Mouse (Mus musculus) liver, adult 2 months (tissue): ENCODE results near the gene Hipk3. TPM values are rescaled to one million over a fixed set of nuclear protein-coding genes. Genes with fewer than 3 reads are reported as not detected.

ENCODE experiments used
- DNase-seq: peaks from one replicate; pipeline ENCODE4 v3.0.0-alpha.2; 2011; ENCODE audit warnings: low read depth, low spot score; ENCODE audit errors: extremely low read depth
- H3K27ac ChIP-seq: fragments of 200-500 bp; replicated peaks from 2 replicates; pipeline ENCODE4 v1.5.1; 2012; ENCODE audit warnings: low read depth, mild to moderate bottlenecking, control low read depth, inconsistent platforms, low read length; ENCODE audit not compliant: insufficient read depth
- H3K27me3 ChIP-seq: fragments of 200-500 bp; 2 replicates; pipeline ENCODE4 v1.6.1; 2012; ENCODE audit warnings: mild to moderate bottlenecking, moderate library complexity, low read length, inconsistent platforms; ENCODE audit not compliant: control insufficient read depth, insufficient read depth
- H3K36me3 ChIP-seq: fragments of 200-500 bp; 2 replicates; pipeline ENCODE4 v1.6.1; 2012; ENCODE audit warnings: low read length, inconsistent platforms; ENCODE audit not compliant: control insufficient read depth, insufficient read depth
- H3K4me1 ChIP-seq: fragments of 200-500 bp; 2 replicates; pipeline ENCODE4 v1.6.1; 2011; ENCODE audit warnings: low read length; ENCODE audit not compliant: control insufficient read depth, insufficient read depth
- H3K4me3 ChIP-seq: fragments of 200-500 bp; 2 replicates; pipeline ENCODE4 v1.5.1; 2011; ENCODE audit warnings: low read depth, mild to moderate bottlenecking, control low read depth, low read length, moderate library complexity; ENCODE audit not compliant: insufficient read depth
- H3K79me2 ChIP-seq: fragments of 200-500 bp; 2 replicates; pipeline ENCODE4 v1.6.1; 2012; ENCODE audit warnings: inconsistent platforms, mild to moderate bottlenecking, low read length, moderate library complexity; ENCODE audit not compliant: control insufficient read depth, insufficient read depth
- H3K9ac ChIP-seq: fragments of 200-500 bp; 2 replicates; pipeline ENCODE4 v1.6.1; 2012; ENCODE audit warnings: low read depth, mild to moderate bottlenecking, control low read depth, inconsistent platforms, low read length
- CTCF ChIP-seq: fragments of 200-500 bp; IDR thresholded peaks from 2 replicates; pipeline ENCODE4 v1.5.1; 2011; ENCODE audit warnings: low read depth, low read length, control low read depth
- POLR2A ChIP-seq: fragments of 200-500 bp; IDR thresholded peaks from 2 replicates; pipeline ENCODE4 v1.6.1; 2011; ENCODE audit warnings: low read length, control low read depth; ENCODE audit not compliant: insufficient read depth; ENCODE audit errors: extremely low read depth
- WGBS: fragments of 180-500 bp; shearing (Covaris S2); methylation state at CpG from one replicate; pipeline ENCODE4 v1.1.7; 2018; 5-methylcytosine and 5-hydroxymethylcytosine counted together
- polyA plus RNA-seq: library from polyadenylated mRNA; depleted of rRNA; stranded (reverse); fragments of >200 nt; gene quantifications from 2 replicates; pipeline ENCODE4 v1.2.3, GENCODE M21; 2012; rRNA removed
- total RNA-seq: library from RNA; depleted of rRNA; stranded (reverse); fragments of >200 nt; gene quantifications from 2 replicates; pipeline ENCODE4 v1.2.3, GENCODE M21; 2014; rRNA removed

Hipk3 gene
- total and polyA plus RNA-seq, 2 experiments: 14.9 to 41.0 TPM

GRCm38 (mm10) chr2:104383589-104383988, 110.7 kb downstream of the Hipk3 start:
- no peak overlapping the region for H3K27ac ChIP-seq
- H3K9ac ChIP-seq: no peak overlapping the region
- no peaks in the 10 kb centered on the region for H3K4me1 ChIP-seq
- H3K27me3 ChIP-seq: 0 out of 2 replicates have a peak, but pooled peaks cover 2% of the 10 kb centered on the region
- no peaks in the 10 kb centered on the region for H3K36me3 ChIP-seq
- DNase-seq: no peak
- no peak for TF ChIP-seq CTCF
- TF ChIP-seq POLR2A: no peak
- H3K4me3 ChIP-seq: no peak overlapping the region
- H3K79me2 ChIP-seq: no peaks in the 10 kb centered on the region
- WGBS: 89% methylated on average over 4 of the region's 4 CpGs

GRCm38 (mm10) chr2:104382813-104383212, 111.4 kb downstream of the Hipk3 start:
- H3K9ac ChIP-seq: no peak overlapping the region
- no peaks in the 10 kb centered on the region for H3K36me3 ChIP-seq
- 84% methylated on average over 6 of the region's 6 CpGs for WGBS
- 0 out of 2 replicates have a peak, but pooled peaks cover 2% of the 10 kb centered on the region for H3K27me3 ChIP-seq
- no peak overlapping the region for H3K4me3 ChIP-seq
- no peak overlapping the region for H3K27ac ChIP-seq
- no peaks in the 10 kb centered on the region for H3K4me1 ChIP-seq
- no peaks in the 10 kb centered on the region for H3K79me2 ChIP-seq
- TF ChIP-seq CTCF (no peak), POLR2A (no peak)
- DNase-seq: no peak

- H3K79me2 ChIP-seq: no peaks in the 10 kb centered on the region
- no peaks in the 10 kb centered on the region for H3K4me1 ChIP-seq
- no peak overlapping the region for H3K9ac ChIP-seq
- 0 out of 2 replicates have a peak, but pooled peaks cover 2% of the 10 kb centered on the region for H3K27me3 ChIP-seq
- WGBS: 25% methylated on average over 7 of the region's 7 CpGs
- no peak for DNase-seq
- H3K4me3 ChIP-seq: no peak overlapping the region
- no peaks in the 10 kb centered on the region for H3K36me3 ChIP-seq
- no peak overlapping the region for H3K27ac ChIP-seq
- TF ChIP-seq CTCF (no peak), POLR2A (no peak)
Measured at GRCm38 (mm10) chr2:104379304-104379703, 114.9 kb downstream of the Hipk3 start.

- WGBS: 30% methylated on average over 3 of the region's 3 CpGs
- Histone ChIP-seq H3K36me3 (no peaks in the 10 kb centered on the region), H3K27me3 (0 out of 2 replicates have a peak, but pooled peaks cover 2% of the 10 kb centered on the region), H3K4me1 (no peaks in the 10 kb centered on the region), H3K4me3 (no peak overlapping the region), H3K9ac (no peak overlapping the region), H3K79me2 (no peaks in the 10 kb centered on the region), H3K27ac (no peak overlapping the region)
- TF ChIP-seq CTCF (no peak), POLR2A (no peak)
- no peak for DNase-seq
Measured at GRCm38 (mm10) chr2:104378791-104379190, 115.5 kb downstream of the Hipk3 start.

GRCm38 (mm10) chr2:104377990-104378389, 116.3 kb downstream of the Hipk3 start:
- WGBS: 74% methylated on average over 2 of the region's 2 CpGs
- no peak overlapping the region for H3K4me3 ChIP-seq

More at GRCm38 (mm10) chr2:104377990-104378389, 116.3 kb downstream of the Hipk3 start:
- DNase-seq: no peak
- Histone ChIP-seq H3K4me1 (no peaks in the 10 kb centered on the region), H3K27me3 (no peaks in the 10 kb centered on the region), H3K79me2 (no peaks in the 10 kb centered on the region), H3K36me3 (no peaks in the 10 kb centered on the region), H3K9ac (no peak overlapping the region), H3K27ac (no peak overlapping the region)
- TF ChIP-seq CTCF: no peak
- TF ChIP-seq POLR2A: no peak

Other genes with a start within 250 kb of the Hipk3 start
- 0.07 TPM in 1 of 2 replicates, not detected in the other for gene D430041D05Rik, start 83.4 kb downstream of the Hipk3 start, total RNA-seq
- not detected in 2 replicates for gene D430041D05Rik, start 83.4 kb downstream of the Hipk3 start, polyA plus RNA-seq
- gene Cstf3, start 96.1 kb upstream of the Hipk3 start, total RNA-seq: 10.5 and 11.8 TPM in 2 replicates
- 5.1 and 5.2 TPM in 2 replicates for gene Cstf3, start 96.1 kb upstream of the Hipk3 start, polyA plus RNA-seq
- gene Tcp11l1, start 217.7 kb upstream of the Hipk3 start, total RNA-seq: 4.1 and 5.3 TPM in 2 replicates
- gene Tcp11l1, start 217.7 kb upstream of the Hipk3 start, polyA plus RNA-seq: 3.1 and 3.5 TPM in 2 replicates
- not detected in 2 replicates for gene Pin1rt1, start 221.9 kb upstream of the Hipk3 start, total RNA-seq
- gene Pin1rt1, start 221.9 kb upstream of the Hipk3 start, polyA plus RNA-seq: not detected in 2 replicates
- gene Depdc7, start 248.4 kb upstream of the Hipk3 start, total RNA-seq: 50.9 and 53.5 TPM in 2 replicates
- gene Depdc7, start 248.4 kb upstream of the Hipk3 start, polyA plus RNA-seq: 26.4 and 30.0 TPM in 2 replicates